Mouse (Mus musculus): ENCODE results near the gene 2310057M21Rik. TPM values are rescaled to one million over a fixed set of nuclear protein-coding genes. Genes with fewer than 3 reads are reported as not detected.
"Not testable (repeated sequence)": the region's sequence is repeated elsewhere in the genome, so short reads cannot be mapped to it uniquely, and the experiment has no call there.

2310057M21Rik gene
- polyA plus RNA-seq (2015; fragmentation: Nextera tagmentation; extraction: Ambion mirVana), result 21.9 and 24.2 TPM in 2 replicates

DNA sequence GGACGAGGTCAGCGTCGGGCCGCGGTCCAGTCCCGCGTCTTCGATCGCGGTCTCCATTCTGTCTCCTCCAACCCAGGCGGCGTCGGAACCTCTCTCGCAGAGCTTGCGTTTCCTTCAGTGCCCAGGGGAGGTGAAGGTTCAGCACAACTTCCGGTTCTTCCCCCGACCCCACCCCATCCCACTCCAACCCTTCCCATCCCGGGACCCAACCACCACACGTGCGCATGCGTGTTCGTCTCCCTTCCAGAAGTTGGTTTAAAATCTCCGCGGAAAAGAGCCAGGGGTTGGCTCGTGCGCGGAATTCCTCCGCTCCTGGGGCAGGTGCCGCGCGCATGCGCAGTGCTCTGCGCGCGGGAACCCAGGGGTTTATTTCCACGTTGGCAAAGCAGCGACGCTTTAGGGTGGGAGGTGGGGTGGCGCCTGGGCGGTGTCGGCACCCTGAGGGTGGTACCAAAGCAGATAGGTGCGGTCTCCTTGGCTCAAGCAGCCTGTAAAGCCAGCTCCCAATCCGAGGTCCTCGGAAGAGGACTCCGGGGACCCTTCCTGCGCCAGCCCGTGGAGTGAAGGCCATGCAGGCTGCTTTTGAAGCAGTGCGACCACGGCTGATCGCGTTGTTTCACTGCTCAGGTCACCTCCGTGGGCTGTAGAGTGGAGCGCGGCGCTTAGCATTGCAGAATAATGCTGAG is at the start of gene 2310057M21Rik:
Gene 2310057M21Rik (minus strand): TSS at position 145 of the 686 bp plus-strand sequence.
- Histone ChIP-seq H3K4me1 (peaks cover 18% of the 10 kb centered on the region), H3K4me3 (peak within 1 kb of the TSS; percentile 96), H3K9me3 (no peaks in the 10 kb centered on the region), H3K27me3 (no peaks in the 10 kb centered on the region; the same call in 1 of the 2 replicates), H3K9ac (replicated peaks) (peak within 1 kb of the TSS; percentile 88), H3K36me3 (peaks cover 5% of the 10 kb centered on the region; the same call in 1 of the 2 replicates), H3K27ac (replicated peaks) (peak within 1 kb of the TSS; percentile 87), H3K4me2 (replicated peaks) (peak within 1 kb of the TSS; percentile 91)
- under 1% methylated on average over 55 of the region's 55 CpGs for WGBS
- peak; percentile 98 for ATAC-seq (replicated peaks)

DNA sequence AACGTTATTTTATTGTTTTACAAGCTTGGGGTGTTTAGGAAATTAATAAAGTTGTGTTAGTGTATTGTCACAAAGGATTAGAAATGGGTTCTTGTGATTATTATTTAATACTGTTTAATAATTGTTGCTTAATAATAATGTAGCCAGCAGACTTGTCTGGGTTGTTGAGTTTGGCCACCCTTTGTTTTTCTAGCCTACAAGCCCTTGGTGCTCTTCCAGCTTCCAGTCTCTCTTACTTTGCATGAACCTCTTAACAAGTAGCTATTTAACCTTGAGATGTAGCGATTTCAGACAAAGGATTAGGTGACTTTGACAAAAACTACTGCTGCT is 49.3 kb upstream of the 2310057M21Rik start:
- Histone ChIP-seq H3K27ac (replicated peaks) (no peak overlapping the region), H3K27me3 (no peaks in the 10 kb centered on the region), H3K4me3 (peak overlapping the region; percentile 88; the same call in 1 of the 2 replicates), H3K36me3 (no peaks in the 10 kb centered on the region), H3K9ac (replicated peaks) (no peak overlapping the region), H3K4me1 (peaks cover 29% of the 10 kb centered on the region), H3K9me3 (no peaks in the 10 kb centered on the region), H3K4me2 (replicated peaks) (no peak overlapping the region)
- WGBS, result 78% methylated on average over 2 of the region's 2 CpGs
- ATAC-seq (replicated peaks), result no peak

DNA sequence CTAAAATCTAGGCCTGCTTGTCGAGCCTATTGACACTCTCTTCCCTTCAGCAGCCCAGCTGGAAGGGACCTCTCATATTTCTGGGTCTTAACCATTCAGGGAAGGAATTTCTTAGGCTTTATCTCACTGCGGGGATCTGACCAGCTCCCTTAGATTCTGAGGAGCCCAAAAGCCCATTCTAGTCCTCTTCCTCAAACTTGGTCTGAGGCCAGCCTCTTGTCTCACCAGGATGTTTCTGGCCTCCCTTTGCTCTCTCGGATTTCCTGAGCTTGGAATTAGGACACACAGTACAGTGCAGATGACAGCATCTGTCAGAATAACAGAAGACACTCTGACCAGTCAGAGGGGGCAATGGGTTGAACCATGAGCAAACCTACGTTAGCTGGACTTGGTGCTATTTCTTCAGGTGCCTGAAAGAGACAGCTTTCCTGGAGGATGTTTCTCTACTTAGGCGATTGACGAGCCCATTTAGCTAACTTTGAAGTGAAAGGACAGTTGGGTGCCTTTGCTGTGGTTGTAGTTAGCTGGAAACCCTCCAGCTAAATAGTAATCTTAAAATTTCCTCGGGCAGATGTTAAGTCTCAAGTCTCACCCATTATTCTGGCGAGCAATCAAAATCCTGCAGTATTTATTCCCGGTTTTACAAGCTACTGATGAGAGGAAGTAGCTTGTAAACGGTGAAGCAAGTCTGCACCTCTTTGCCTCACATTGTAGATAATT is 48.8 kb upstream of the 2310057M21Rik start:
- 62% methylated on average over 10 of the region's 10 CpGs for WGBS
- Histone ChIP-seq H3K9ac (replicated peaks) (peak overlapping the region; percentile 84), H3K27ac (replicated peaks) (no peak overlapping the region), H3K4me1 (peaks cover 29% of the 10 kb centered on the region), H3K9me3 (no peaks in the 10 kb centered on the region), H3K27me3 (no peaks in the 10 kb centered on the region), H3K4me3 (peak overlapping the region; percentile 88), H3K4me2 (replicated peaks) (peak overlapping the region; percentile 59), H3K36me3 (no peaks in the 10 kb centered on the region)
- ATAC-seq (replicated peaks), result no peak

DNA sequence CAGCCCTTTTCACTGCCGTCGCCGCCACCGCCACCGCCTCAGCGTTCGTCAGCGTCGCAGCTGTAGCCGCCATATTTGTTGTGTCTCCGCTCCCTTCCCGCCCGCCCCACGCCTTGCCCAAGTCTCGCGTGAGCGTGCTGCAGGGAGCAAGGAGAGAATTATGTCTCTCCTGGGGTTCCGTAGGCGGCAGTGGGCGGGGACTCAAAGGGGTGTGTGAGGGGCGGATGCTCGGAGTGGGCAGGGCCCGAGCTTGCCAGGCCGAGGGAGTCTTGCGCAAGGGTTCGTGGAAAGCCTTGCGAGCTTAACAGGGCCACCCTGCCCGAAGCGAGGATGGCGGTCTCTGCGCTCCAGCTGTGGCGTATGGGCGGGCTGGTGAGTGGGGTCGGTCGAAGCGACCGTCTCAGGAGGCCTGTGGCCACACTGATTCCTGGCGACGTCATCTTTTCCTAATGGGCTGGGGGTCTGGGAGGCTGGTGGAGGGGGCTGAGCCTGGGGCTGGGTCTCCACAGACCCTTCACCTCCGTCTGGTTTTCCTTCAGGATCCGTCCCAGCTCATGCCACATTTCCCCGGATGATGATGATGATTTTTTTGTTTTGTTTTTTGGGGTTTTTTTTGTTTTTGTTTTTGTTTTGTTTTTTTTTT is 48.0 kb upstream of the 2310057M21Rik start, which contains the start of the genes Ikzf5 and Acadsb:
Gene Ikzf5 (minus strand): TSS at position 106 of the 643 bp plus-strand sequence.
Gene Acadsb (plus strand): TSS at position 186 of the 643 bp plus-strand sequence.
- WGBS, result under 1% methylated on average over 42 of the region's 42 CpGs

DNA sequence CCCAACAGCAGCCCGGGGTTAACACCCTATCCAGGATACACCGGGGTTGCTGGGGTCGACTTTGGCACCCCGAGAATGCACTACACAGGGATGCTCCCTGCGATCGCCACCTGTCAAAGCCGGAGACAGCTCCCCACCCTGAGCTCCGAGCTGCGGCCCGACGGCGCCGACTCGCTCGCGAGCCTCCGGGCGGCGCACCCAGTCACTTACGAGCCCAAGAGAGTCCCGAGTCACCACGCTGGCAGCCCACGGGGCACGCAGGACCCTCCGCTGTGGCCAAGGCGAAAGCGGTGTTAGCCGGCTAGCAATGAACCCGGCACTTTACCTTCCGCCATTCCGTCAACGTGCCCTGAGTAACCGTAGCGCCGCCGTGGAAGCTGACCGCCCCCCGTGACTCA is 47.4 kb upstream of the 2310057M21Rik start:
- Histone ChIP-seq H3K9me3 (no peaks in the 10 kb centered on the region), H3K27me3 (no peaks in the 10 kb centered on the region), H3K9ac (replicated peaks) (peak overlapping the region; percentile 93), H3K27ac (replicated peaks) (peak overlapping the region; percentile 76), H3K4me1 (peaks cover 29% of the 10 kb centered on the region), H3K4me2 (replicated peaks) (peak overlapping the region; percentile 72), H3K36me3 (no peaks in the 10 kb centered on the region), H3K4me3 (peak overlapping the region; percentile 88)
- peak; percentile 76 for ATAC-seq (replicated peaks)
- under 1% methylated on average over 38 of the region's 38 CpGs for WGBS

More for the DNA sequence above, 48.0 kb upstream of the 2310057M21Rik start, which contains the start of the genes Ikzf5 and Acadsb:
- H3K36me3 ChIP-seq, result no peaks in the 10 kb centered on the region
- H3K27ac ChIP-seq (replicated peaks), result peak within 1 kb of the TSS; percentile 83
- H3K9ac ChIP-seq (replicated peaks), result peak within 1 kb of the TSS; percentile 93
- no peaks in the 10 kb centered on the region for H3K27me3 ChIP-seq
- no peaks in the 10 kb centered on the region for H3K9me3 ChIP-seq
- H3K4me1 ChIP-seq, result peaks cover 29% of the 10 kb centered on the region
- peak; percentile 98 for ATAC-seq (replicated peaks)
- peak within 1 kb of the TSS; percentile 88 for H3K4me3 ChIP-seq
- peak within 1 kb of the TSS; percentile 72 for H3K4me2 ChIP-seq (replicated peaks)

DNA sequence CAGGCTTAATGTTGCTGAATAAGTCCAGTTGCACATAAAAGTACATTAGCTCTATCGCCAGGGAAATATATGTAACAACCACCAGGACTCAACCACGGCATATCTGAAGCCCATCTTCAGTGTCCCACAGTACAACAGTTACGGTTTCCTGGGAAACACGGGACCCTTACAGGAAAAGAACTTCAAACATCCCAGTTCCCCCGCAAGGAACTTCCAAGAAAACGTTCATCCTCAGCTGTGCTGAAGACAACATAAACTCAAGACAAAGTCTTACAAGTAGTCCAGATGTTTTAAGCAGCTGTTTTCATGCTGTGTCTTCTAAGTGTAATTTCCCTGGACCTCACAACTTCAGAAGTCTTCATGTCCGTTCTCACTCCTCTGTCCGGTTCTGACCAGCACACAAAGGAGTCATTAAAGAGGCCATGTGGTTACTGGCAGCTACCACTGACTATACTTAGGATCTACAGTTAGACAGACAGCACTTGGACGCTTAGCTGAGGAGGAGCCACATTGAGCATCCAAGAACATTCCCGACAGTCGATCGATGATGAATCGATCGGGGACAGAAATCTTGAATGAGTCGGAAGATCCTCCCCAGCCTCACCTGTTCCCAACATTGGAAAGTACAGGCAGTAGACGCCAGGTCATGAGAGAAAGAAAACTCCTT is 46.9 kb upstream of the 2310057M21Rik start:
- no peak for ATAC-seq (replicated peaks)

DNA sequence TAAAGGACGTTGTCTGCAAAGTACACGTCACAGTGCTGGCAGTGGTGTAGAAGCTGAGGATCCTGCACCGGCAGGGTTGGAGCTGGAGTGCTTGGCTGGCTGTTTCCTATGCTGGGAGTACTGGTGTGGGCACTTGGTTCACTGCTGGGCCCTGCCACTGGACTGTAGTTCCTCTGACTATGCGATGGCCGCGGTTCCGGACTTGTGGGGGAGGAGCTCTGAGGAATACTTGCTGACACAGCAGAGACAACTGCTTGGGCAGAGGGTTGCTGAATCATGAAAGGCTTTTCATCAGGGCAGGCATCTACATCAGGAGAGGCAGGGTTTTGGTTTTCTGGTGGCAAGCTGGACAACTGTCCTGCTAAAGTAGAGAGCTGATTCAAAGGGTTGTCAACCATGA is 29.2 kb upstream of the 2310057M21Rik start:
- 93% methylated on average over 7 of the region's 7 CpGs for WGBS
- peaks cover 34% of the 10 kb centered on the region for H3K36me3 ChIP-seq
- not testable (repeated sequence) for H3K4me3 ChIP-seq; H3K9me3 ChIP-seq; H3K27me3 ChIP-seq; H3K27ac ChIP-seq (replicated peaks); H3K4me1 ChIP-seq; H3K4me2 ChIP-seq (replicated peaks); ATAC-seq (replicated peaks); H3K9ac ChIP-seq (replicated peaks)

More for the DNA sequence above, 46.9 kb upstream of the 2310057M21Rik start:
- Histone ChIP-seq H3K27ac (replicated peaks) (no peak overlapping the region), H3K4me3 (peak overlapping the region; percentile 88), H3K27me3 (no peaks in the 10 kb centered on the region), H3K4me2 (replicated peaks) (peak overlapping the region; percentile 72), H3K9ac (replicated peaks) (peak overlapping the region; percentile 93), H3K9me3 (no peaks in the 10 kb centered on the region), H3K36me3 (no peaks in the 10 kb centered on the region), H3K4me1 (peaks cover 29% of the 10 kb centered on the region)
- 7% methylated on average over 16 of the region's 16 CpGs for WGBS

DNA sequence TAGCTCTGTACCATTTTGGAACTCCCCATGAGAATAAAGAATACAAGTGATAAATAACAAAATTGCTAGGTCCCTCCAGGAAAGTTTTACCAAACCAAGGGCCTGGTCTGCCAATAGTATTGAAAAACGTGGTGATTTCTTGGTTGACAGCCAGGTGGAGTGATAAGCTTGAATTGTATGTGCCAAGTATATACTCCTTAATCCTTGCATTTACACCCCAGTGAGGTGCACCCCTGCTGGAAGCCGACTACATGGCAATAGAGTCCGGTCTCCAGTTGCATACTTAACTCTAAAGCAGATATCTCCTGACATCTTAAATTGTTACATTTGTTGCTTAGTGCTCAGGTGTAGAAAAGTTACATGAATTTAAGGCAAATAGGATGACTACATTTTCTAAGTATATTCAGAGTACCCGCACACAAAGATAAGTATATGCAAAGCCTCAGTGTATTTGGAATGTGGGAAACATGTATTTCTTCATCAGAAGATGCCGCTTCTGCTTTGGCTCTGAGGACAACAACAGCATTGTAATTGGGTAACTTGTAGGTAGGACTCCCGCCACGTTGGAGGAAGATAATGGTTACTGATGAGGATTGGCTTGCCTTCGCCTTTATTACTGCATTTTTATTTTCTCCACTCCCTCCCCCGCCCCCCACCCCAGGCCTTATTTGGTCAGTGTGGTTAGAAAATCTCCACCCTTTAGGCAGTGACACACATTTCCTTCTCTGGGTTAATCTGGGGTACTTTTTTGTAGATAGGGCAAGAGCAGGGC is 9.5 kb upstream of the 2310057M21Rik start:
- Histone ChIP-seq H3K9ac (replicated peaks) (peak overlapping the region; percentile 94), H3K9me3 (no peaks in the 10 kb centered on the region), H3K4me2 (replicated peaks) (peak overlapping the region; percentile 69), H3K27ac (replicated peaks) (no peak overlapping the region), H3K36me3 (no peaks in the 10 kb centered on the region), H3K4me3 (peak overlapping the region; percentile 78), H3K27me3 (no peaks in the 10 kb centered on the region; the same call in 1 of the 2 replicates), H3K4me1 (peaks cover 7% of the 10 kb centered on the region; the same call in 1 of the 2 replicates)
- WGBS, result 74% methylated on average over 9 of the region's 9 CpGs
- no peak for ATAC-seq (replicated peaks)

DNA sequence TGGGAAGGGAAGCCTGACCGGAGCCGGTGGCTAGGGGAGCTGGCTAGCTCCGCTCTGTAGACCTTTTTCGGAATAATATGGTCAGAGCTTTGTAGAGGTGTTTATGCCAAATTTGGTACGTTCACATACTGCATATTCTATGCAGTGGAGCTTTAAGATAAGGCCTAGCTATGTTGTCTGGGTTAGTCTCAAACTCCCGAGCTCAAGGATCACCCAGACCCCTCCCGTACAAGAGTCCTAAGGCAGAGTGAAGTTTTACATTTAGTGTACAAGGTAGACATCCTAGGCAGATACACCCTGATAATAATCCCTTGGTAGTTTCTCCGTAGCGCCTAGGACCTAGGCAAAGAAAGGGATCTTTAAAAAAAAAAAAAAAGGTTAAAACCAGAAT is 8.9 kb upstream of the 2310057M21Rik start:
- Histone ChIP-seq H3K4me1 (peaks cover 7% of the 10 kb centered on the region; the same call in 1 of the 2 replicates), H3K27me3 (no peaks in the 10 kb centered on the region; the same call in 1 of the 2 replicates), H3K9me3 (no peaks in the 10 kb centered on the region), H3K4me3 (peak overlapping the region; percentile 78), H3K9ac (replicated peaks) (peak overlapping the region; percentile 94), H3K27ac (replicated peaks) (peak overlapping the region; percentile 84), H3K4me2 (replicated peaks) (peak overlapping the region; percentile 69), H3K36me3 (no peaks in the 10 kb centered on the region)
- 6% methylated on average over 9 of the region's 9 CpGs for WGBS
- no peak for ATAC-seq (replicated peaks)

DNA sequence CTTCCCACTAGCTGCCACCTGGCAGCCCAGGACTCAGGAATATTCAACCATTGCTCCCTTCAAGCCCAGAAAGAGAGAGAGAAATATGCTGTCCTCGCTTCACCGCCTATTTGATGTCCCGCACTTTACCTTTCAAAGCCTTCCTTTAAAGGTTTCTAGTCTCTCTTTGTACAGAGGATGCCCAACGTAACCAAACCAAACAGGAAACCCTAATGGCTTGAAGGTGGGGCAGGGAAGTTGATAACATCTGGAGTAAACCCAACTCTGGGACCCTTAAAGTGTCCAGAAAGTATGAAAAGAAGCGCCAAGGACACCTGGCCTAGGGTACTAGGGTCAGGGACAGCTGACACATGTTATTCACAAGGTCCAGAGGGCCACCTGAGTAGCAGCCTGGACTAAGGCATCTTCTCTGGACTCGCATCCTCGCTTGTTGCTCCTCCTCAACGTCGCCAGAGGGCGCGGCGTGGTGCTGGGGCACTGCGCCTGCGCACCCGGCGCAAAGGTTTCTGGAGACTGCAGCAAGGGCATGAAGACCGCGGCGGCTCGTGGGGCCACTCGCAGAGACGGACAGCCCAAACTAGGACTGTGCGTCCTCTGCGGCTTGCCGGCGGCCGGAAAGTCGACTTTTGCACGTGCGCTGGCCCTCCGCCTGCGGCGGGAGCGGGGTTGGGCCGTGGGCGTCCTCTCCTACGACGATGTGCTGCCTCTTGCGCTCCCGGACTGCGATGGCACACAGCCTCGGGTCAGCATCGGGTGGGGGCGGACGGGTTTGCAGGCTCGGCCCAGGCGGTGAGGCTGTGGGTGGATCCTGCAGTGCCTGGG is 8.3 kb upstream of the 2310057M21Rik start, which contains the start of gene Pstk:
Gene Pstk (plus strand): TSS at position 494 of the 822 bp plus-strand sequence.
- Histone ChIP-seq H3K4me1 (peaks cover 7% of the 10 kb centered on the region; the same call in 1 of the 2 replicates), H3K4me3 (peak within 1 kb of the TSS; percentile 78), H3K9ac (replicated peaks) (peak within 1 kb of the TSS; percentile 94), H3K36me3 (no peaks in the 10 kb centered on the region), H3K27me3 (no peaks in the 10 kb centered on the region; the same call in 1 of the 2 replicates), H3K27ac (replicated peaks) (peak within 1 kb of the TSS; percentile 84), H3K9me3 (no peaks in the 10 kb centered on the region), H3K4me2 (replicated peaks) (peak within 1 kb of the TSS; percentile 69)
- WGBS, result 5% methylated on average over 47 of the region's 47 CpGs
- peak; percentile 92 for ATAC-seq (replicated peaks)

Measured in forebrain, embryonic 15.5 days (tissue).